Mouse (Mus musculus): ENCODE results near the gene Med22. TPM values are rescaled to one million over a fixed set of nuclear protein-coding genes. Genes with fewer than 3 reads are reported as not detected.

The Med22 gene
- 10 to 100 TPM; 14.4 to 17.2 TPM for total RNA-seq (2021)
- long read RNA-seq, experiment 1, transcript Med22-201 (4 exons, 973 nt): major isoform, 15 of 17 reads
- long read RNA-seq, experiment 1, partial matches to known transcripts: 0 of 17 reads
- long read RNA-seq, experiment 1, other reads (novel, unspliced or antisense): 2 of 17 reads
- long read RNA-seq, experiment 2, transcript Med22-201 (4 exons, 973 nt): major isoform, 21 of 24 reads
- long read RNA-seq, experiment 2, partial matches to known transcripts: 0 of 24 reads
- long read RNA-seq, experiment 2, other reads (novel, unspliced or antisense): 2 of 24 reads

DNA sequence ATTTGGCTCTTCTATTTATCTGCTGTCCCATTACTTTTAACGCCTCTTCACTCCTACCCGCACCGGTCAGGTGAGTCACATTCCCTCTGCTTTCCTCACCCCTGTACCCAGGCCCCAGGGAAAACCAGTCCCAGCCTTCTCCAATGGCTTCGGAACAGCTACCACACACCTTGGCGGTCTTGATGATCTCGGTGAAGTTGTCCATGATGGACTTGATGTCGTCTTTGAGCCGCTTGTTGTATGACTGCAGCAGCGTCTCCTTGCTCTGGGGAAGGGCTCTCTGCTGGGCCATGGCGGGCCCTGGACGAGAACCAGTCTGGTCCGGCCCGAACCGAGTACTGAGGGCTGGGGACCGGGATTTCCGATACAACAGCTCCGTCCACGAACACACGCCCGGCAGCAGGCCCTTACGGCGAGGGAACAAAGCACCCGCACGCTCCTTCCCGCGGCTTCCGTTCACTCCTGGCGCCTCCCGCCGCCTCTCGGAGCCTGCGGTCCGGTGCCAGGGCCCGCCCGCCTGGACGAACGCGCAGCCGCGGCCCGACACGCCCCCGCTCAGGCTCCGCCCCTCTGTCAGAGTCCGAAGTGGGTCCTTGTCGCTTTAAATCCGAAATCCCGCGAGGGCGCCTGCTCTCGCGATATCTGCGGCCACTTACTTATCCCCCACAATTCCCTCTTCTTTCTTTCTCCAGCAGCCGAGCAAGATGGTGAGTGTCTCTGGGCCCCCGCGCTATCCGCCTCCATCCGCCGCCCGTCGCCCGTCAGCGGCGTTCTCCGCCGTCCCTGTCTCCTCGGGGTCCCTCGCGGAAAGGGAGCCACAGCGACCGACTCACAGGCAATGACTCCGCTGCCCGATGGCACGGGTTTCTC is at the start of gene Med22, which contains the start of gene Rpl7a:
Med22 (minus strand) TSS at position 554 of the 870 bp plus-strand sequence.
Rpl7a (plus strand) TSS at position 641 of the 870 bp plus-strand sequence.
- intact Hi-C loops (cut with DNase I): no loop called here
- DNase-seq: peak; percentile 100

DNA sequence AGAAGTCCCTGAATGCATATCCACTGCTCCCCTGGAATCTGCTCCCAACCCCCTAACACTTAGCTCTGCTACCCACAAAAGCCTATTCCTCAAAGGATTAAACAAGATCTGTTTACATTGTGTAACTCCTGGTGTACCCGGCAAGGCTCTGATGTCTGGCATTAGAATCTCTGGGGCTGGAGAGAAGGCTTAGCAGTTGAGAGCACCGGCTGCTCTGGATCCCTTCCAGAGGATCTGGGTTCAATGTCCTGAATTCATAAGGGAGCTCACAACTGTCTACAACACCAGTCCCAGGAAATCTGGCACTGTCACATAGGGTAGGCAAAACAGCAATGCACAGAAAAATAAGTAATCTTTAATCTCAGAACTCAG is 47.0 kb upstream of the Med22 start:
- no peak for DNase-seq
- intact Hi-C loops (cut with DNase I): no loop called here

DNA sequence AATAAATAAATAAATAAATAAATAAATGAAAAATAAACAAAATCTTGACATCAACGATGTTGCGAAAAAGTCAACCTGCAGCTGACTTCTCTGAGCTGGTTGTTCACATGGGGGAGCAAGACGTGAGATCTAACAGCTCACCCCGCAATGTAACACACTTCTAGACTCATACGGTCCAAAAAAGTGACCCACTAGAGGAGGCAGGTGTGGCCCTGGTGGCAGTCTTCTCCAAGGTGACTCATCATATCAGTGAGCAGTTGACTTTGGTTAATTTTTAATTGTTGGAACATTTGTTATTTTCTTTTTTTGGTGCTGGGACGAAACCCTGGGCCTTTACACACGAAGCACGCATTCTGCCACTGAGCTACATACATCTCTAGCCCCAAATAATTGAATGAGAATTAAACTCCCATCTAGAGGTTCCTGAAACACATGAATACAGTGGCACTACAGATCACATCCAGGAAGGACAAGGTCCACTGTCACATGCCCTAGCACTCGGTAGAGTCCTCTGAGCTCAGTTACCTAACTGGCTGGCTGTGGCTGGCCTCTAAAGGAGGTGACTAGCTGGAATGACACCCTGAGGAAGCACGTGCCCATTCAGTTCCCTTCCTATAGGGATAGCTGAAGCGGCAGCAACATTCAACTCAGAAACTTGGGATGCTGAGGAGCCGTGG is 46.5 kb upstream of the Med22 start:
- intact Hi-C loops (cut with DNase I): no loop called here
- DNase-seq: no peak

DNA sequence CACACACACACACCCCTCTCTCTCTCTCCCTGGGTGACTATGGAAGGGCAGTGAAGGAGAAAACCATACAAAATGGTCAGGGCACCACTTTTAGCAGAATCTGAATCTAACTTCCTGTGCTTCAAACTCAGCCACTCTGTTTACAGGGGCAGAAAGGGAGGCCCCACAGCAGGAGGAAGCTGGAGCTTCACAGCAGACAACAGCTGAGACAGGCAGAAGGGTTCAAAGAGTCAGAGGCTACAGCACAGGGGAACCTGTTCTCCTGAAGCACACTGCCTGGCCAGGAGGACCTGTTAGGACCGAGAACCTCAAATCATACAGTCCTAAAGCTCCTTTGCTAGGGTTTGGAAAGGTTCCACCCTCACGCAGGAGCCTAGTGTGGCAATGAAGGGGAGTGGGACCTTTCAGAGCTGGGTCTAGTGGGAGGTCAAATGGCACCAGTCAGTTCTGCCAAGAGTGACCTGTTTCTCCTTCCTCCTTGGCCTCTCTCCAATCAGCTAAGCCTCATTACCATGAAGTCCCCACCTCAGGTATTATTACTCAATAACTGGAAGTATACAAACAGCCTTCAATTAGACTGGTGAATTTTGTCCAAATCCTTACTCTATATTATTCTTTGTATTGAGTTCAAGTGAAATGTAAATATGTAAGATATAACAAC is 44.4 kb upstream of the Med22 start:
- DNase-seq: no peak
- intact Hi-C loops (cut with DNase I): no loop called here

DNA sequence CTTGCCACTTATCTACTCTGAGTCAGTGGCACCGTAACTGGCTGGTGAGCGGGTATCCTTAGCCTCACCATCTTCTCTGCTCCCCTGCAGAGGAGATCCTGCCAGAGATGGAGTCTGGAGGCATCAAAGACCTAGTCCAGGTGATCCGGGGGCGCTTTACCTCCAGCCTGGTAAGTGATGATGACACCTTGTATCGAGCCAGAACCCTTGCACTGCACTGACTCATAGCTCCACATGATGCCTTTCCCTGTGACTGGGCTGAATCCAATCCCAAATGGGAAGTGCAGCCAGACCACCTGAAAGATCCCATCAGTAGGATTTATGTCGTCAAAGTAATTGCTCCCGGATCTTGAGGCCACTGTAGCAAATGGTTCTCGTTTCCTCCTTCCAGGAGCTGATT is 42.4 kb upstream of the Med22 start:
- DNase-seq: no peak
- intact Hi-C loops (cut with DNase I): no loop called here

DNA sequence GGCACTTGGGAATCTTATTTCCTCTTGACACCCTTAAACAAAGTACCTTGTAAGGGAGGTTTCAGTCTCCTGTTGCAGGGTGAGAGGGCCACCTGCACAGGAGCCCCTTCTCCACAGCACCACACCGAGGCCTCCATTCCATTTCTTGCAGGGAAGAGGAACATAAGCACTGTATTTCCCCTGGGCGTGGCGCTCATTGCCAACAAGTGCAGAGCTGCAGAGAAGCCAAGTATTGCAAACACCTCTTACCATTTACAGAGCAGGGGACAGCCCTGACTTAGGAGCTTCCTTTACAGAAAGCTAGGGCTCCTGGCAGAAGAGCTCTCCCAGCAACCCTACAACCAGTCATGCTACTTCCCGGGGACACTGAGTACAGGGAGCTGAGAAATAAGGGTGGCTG is 41.7 kb upstream of the Med22 start:
- intact Hi-C loops (cut with DNase I): no loop called here
- no peak for DNase-seq

DNA sequence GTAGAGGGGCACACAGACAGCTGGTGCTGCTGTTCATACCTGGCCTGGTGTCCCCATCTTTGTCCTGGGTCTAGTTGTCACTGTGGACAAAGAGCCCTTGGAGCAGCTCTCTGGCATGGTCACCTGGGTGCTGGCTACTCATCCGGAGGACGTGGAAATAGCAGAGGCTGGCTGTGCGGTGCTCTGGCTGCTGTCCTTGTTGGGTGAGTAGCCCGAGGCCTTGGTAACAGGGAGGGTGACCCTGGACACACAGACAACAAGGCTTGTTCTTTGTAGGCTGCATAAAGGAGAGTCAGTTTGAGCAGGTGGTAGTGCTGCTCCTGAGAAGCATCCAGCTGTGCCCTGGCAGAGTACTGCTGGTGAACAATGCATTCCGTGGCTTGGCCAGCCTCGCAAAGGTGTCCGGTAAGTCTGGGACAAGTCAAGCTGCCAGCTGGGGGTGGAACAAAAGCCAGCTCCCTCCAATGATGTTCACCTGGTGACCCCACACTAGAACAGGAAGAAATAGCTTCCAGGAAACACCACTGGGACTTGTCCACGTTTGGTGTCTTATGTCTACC is 40.9 kb upstream of the Med22 start:
- no peak for DNase-seq
- intact Hi-C loops (cut with DNase I): no loop called here

DNA sequence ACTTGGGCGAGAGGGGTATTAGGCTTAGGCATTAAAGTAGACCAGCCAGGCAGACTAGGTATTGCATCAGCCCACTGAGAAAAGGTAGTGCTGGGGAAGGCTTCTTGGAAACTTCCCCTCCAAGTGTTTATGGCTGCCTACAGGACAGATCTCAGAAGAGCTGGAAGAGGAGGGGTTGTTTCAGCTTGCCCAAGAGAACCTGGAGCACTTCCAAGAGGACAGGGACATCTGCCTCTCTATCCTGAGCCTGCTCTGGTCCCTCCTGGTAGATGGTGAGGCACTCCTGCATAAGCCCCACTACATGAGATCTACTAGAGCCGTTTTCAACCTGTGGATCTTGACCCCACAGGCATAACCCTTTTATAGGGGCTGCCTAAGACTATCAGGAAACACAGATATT is 39.9 kb upstream of the Med22 start:
- DNase-seq: no peak
- intact Hi-C loops (cut with DNase I): no loop called here

DNA sequence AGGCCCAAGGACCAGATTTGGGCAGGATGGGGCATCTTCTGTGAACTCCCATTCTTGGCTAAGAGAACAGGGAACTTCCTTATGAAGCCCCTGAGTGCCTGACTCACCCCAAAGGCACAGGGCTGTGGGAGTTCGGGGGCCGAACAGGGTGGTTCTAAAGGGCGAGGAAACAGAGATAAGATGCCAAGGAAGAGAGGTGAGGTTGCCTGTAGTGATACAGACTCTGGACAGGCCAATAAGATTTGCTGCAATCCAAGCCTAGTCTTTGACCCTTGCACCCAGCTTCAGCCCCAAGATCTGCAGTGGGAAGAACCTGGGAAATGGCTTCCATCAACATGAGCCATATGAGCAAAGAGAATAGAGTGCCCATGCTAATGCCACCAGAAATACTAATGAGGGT is 32.8 kb upstream of the Med22 start:
- intact Hi-C loops (cut with DNase I): no loop called here
- no peak for DNase-seq

DNA sequence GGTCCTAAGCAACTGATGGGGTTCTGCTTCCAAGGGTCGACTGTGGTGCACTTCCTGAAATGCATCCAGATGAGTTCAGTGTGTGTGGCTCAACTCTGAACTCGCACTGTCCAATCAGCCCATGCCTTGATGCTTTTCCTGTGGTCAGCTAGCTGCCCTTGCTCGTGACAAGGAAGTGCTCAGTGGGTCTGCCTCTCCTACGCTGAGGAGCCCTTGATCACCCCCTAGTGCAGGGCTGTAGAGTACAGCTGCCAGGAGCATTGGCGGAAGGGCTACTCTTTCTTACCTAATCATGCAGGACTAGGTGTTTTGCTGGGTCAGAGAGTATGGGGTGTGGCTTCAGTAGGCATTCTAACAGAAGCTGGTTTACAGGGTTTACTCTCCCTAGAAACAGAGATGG is 31.1 kb upstream of the Med22 start:
- no peak for DNase-seq
- intact Hi-C loops (cut with DNase I): no loop called here

DNA sequence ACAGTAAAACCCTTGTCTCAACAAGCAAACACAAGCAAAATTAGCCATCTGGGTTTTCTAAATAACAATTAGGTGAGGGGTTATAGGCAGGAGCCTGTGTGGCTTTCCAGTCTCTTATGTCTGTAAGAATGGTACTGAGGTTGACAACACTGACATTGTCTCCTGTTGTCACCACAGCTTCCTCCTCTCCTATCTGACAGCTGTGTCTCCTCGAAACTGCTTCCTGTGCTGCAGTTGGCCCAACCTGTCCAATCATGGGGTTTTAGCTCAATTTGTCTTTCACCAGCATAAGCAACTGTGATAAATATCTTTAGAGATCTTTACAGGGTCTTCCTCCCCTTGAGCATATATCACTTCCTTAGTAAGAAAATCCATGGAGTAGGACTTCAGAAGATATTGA is 25.9 kb upstream of the Med22 start:
- intact Hi-C loops (cut with DNase I): no loop called here
- DNase-seq: no peak

DNA sequence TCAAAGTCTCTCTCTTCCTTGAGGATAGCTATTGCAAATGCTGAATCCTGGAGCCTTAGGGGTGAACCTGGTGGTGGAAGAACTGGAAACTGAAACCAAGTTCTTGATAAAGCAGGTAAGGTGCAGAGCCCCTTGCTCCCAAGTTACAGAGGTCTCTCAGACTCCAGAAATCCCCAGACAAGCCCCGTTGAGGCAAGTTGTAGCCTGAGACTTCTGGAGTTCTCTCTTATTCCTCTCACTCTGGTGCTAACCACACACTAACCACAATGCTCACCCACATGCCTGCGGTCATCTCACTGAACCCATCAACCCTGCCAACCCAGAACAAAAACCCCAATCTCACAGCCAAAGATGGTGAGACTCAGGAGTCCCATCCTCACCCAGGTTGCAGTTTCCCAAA is 24.8 kb upstream of the Med22 start:
- intact Hi-C loops (cut with DNase I): no loop called here

DNA sequence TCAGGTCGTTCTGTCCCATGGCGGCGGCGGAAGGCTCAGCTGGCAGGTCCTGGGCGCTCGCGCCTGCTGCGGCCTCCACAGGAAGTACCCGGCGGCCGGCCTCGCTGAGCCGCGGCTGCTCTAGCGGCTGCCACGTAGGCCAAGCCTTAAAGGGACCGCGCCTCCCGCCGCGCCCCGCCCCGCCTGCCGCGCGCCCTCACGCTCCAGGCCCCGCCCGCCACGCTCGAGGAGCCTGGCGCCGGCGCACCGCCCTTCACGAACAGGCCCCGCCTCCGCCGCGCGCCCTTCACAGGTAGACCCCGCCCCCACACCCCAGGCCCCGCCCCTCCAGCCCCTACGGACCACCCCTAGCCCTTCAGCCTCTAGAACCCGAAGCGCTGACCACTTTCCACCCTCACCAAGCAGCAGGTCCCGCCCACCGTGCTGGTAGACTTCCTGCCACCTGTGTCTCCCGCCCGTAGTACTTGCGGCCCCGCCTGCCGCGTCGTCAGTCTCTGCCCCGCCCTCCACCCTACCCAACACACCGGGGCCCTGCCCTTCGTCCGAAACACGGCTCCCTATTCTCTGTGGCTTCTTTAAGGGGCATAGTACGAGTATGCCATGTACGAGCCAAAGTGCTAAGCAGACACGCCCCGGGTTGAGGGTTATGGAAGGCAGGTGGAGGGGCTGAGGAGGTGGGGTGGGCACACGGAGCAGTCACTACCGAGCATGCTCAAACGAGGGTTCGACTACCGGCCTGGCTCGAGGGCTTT is 23.0 kb upstream of the Med22 start, which contains the start of the genes Surf4 and Stkld1:
Surf4 (minus strand) TSS at position 625 of the 752 bp plus-strand sequence.
Stkld1 (plus strand) TSS at position 744 of the 752 bp plus-strand sequence.
- intact Hi-C loops (cut with DNase I): loop anchor here (5.0 kb wide), 1 partner anchor 74 kb away; the partner anchor contains the start of gene Cacfd1
- peak; percentile 82 to 89 for DNase-seq

More for the DNA sequence above, 24.8 kb upstream of the Med22 start:
- no peak for DNase-seq

DNA sequence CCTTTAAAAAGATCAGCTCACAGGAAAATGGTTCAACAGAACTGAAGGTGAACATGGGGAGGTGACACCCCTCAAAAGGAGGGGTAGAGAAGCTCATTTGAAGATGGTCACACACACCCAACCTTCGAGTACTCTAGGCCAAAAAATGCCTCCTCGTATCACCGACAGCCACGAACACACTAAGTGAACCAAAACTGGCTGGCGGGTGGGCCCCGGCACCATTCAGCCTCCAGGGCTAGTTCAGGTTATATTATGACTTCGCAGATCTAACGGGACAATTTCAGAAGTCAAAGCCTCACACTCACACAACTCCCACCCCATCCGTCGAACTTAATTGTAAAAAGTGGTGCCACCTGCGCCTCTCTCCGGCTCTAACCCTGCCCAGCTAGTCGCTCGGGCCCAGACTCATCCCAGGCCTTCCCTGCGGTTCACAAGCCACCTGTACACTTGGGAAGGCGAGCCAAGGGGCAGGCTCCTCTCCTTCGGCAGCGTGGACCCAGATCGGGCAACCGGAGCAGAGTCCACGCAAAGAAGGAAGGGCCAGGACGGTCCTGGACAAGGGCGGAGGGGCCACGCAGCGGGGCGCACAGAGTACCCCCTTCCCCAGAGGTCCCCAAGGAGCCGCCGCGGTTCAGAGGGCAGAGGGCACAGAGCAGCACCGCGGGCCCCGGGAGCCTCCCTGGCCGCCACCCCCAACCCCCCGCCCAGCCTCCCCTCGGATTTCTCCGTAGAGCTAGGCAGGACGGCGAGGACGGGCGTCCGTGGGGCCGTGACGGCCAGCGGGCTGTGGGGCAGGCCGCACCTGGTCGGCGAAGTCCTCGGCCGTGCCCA is 22.2 kb upstream of the Med22 start:
- intact Hi-C loops (cut with DNase I): loop anchor here (5.0 kb wide), 1 partner anchor 75 kb away; the partner anchor contains the start of gene Cacfd1
- DNase-seq: no peak

DNA sequence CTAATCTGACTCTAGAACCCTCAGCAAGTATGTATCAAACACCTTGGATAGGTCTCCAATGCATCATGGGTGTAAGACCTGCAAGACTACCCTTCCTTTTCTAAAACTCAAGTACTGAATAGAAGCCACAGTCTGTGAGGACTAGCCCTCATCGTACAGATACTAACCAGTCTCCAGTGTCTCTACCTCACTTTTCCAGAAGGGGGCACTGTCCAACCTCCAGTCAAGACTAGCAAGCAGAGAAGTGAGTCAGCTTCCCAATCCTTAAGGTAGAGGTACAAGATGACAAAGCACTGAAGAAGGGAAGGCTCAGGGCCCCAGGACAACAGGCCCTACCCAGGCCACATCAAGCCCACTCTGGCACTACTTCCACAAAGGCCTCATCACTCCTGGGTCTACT is 19.9 kb upstream of the Med22 start:
- DNase-seq: no peak
- intact Hi-C loops (cut with DNase I): loop anchor here (2.0 to 5.0 kb wide), 2 partner anchors 77 to 110 kb away; partner anchors contain the start of gene Cacfd1

DNA sequence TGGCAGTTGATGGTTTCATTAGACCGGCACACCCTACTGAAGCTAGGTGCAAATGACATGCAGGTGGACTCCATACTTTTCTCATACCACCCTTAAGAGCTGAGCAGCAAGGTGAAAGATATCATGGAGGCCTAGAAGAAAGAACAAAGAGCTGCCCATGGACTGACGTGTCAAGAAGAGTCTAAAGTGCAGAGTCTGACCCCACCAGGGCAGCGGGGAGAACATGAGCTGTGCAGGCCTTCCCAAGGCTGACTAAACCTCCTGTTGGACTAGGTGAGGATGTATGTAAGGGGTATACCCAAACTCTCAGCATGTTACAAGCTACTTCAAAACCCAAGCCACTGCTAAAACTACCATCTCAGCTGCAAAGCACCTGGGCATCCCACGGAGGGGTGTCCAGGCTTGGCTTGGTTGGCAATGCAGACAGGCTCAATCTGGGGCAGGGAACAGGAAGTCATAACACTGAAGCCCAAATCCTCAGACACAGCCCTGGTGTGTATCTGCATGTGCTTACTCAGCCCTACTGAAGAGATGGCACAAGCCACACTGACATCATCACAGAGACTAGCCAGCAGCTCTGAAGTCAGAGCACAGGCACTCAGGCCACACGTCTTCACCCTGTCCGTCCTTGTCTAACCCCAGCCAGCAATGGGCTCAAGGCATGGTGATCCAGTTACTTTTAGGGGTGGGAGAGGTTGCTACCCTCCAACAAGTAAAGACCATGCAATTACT is 17.4 kb upstream of the Med22 start:
- DNase-seq: no peak
- intact Hi-C loops (cut with DNase I): no loop called here

DNA sequence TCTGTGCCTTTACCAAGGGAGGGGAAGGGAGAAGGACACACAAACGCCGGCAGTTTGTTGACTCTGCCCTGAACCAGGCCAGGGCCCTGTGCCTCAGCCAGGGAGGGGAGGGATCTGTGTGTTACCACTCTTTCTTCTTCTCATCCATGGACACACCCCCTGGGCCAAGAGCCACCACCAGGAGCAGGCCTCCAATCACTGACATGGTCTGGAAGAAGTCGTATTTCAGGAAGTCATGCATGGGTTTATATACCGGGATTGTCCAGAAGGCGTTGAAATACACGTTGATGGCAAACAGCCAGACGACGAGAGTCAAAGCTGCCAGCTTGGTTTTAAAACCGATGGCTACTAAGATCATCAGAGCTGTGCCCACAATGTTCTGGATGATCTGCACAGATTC is 11.3 kb upstream of the Med22 start:
- DNase-seq: no peak
- intact Hi-C loops (cut with DNase I): no loop called here
